Mouse (Mus musculus): ENCODE measurements around the gene Frat2.

GRCm38 (mm10) chr19:41813374-41813773 lies 34.6 kb downstream of the Frat2 start:
- TF ChIP-seq CTCF (IDR thresholded peaks at IDR 0.05; ENCODE audit: control insufficient read depth, insufficient read depth, low read length) (no peak), POLR2A (IDR thresholded peaks at IDR 0.05; ENCODE audit: borderline replicate concordance, control insufficient read depth, low read depth, low read length) (no peak)
